Mouse (Mus musculus): Measurements from ENCODE around the gene Cybrd1. TPM values are rescaled to one million over a fixed set of nuclear protein-coding genes. Genes with fewer than 3 reads are reported as not detected.

The Cybrd1 gene
- polyA plus RNA-seq, 1 experiment from 2014 or later, result 1.1 TPM

GRCm38 (mm10) chr2:71127779-71128534 is 10.2 kb downstream of the Cybrd1 start:
- Histone ChIP-seq H3K27ac (replicated peaks in 1 of 2; ENCODE audit: control insufficient read depth in 1 of 2, insufficient read depth in 1 of 2, low read depth in 2 of 2, low read length in 2 of 2) (no peak overlapping the region), H3K4me3 (ENCODE audit: control insufficient read depth in 1 of 2, insufficient read depth in 1 of 2, low read depth in 1 of 2, low read length in 2 of 2) (no peak overlapping the region), H3K36me3 (ENCODE audit: control insufficient read depth, insufficient read depth, low read length) (no peaks in the 10 kb centered on the region), H3K4me2 (ENCODE audit: low read length) (no peak overlapping the region), H3K9me3 (ENCODE audit: control insufficient read depth, low read length) (no peaks in the 10 kb centered on the region), H3K27me3 (ENCODE audit: control insufficient read depth, insufficient read depth, low read length) (no peaks in the 10 kb centered on the region), H3K4me1 (ENCODE audit: control insufficient read depth in 2 of 2, insufficient read depth in 2 of 2, low read length in 2 of 2) (peaks cover 3 to 8% of the 10 kb centered on the region in 2 experiments; a peak in 2 of 4 replicates), H3K9ac (ENCODE audit: low read length) (no peak overlapping the region)
- no peak for ATAC-seq (ENCODE audit: insufficient number of reproducible peaks, insufficient read depth, low FRiP score, low read depth)
- WGBS, result 77% methylated on average over 10 of the region's 10 CpGs

- WGBS, result 89% methylated on average over 2 of the region's 2 CpGs
- Histone ChIP-seq H3K4me1 (ENCODE audit: control insufficient read depth in 2 of 2, insufficient read depth in 2 of 2, low read length in 2 of 2) (peaks cover 2 to 7% of the 10 kb centered on the region in 2 experiments; a peak in 3 of 4 replicates), H3K9me3 (ENCODE audit: control insufficient read depth, low read length) (no peaks in the 10 kb centered on the region), H3K27ac (replicated peaks in 1 of 2; ENCODE audit: control insufficient read depth in 1 of 2, insufficient read depth in 1 of 2, low read depth in 2 of 2, low read length in 2 of 2) (no peak overlapping the region), H3K27me3 (ENCODE audit: control insufficient read depth, insufficient read depth, low read length) (no peaks in the 10 kb centered on the region), H3K4me2 (ENCODE audit: low read length) (no peak overlapping the region), H3K4me3 (ENCODE audit: control insufficient read depth in 1 of 2, insufficient read depth in 1 of 2, low read depth in 1 of 2, low read length in 2 of 2) (no peak overlapping the region), H3K9ac (ENCODE audit: low read length) (no peak overlapping the region), H3K36me3 (ENCODE audit: control insufficient read depth, insufficient read depth, low read length) (no peaks in the 10 kb centered on the region)
- no peak for ATAC-seq (ENCODE audit: insufficient number of reproducible peaks, insufficient read depth, low FRiP score, low read depth)
Observed at GRCm38 (mm10) chr2:71130366-71130765, 12.6 kb downstream of the Cybrd1 start.

DNA sequence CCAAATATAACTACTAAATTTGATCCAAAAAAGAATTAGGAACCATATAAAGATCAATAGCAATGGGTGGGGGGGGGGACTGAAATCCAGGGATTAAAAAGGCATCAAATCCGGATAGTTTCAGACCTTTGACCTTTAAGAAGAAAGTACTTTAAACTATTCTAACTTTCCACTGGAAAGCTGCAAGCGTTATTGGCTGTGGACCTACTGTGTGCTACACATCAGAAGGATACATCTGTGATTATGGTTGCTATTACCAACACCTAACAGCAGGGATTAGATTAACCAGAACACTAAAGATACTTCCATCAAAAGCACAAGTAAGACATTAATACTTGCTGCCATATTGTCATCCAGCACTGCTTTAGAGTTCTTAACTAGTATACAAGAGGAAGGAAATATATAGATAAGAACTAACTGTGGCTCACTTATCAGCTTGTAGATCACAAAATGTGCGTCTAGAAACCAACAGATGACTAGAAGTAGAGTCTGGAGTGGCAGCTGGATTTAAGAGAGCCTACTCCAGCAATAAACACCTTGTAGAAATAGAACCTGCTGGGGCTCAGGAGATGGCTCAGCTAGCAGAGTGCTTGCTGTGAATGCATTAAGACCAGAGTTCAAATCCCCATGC is 14.3 kb downstream of the Cybrd1 start:
- Histone ChIP-seq H3K9ac (ENCODE audit: low read length) (no peak overlapping the region), H3K4me2 (ENCODE audit: low read length) (no peak overlapping the region), H3K27ac (replicated peaks in 1 of 2; ENCODE audit: control insufficient read depth in 1 of 2, insufficient read depth in 1 of 2, low read depth in 2 of 2, low read length in 2 of 2) (no peak overlapping the region), H3K4me1 (ENCODE audit: control insufficient read depth in 2 of 2, insufficient read depth in 2 of 2, low read length in 2 of 2) (peaks cover 2 to 7% of the 10 kb centered on the region in 2 experiments; a peak in 3 of 4 replicates), H3K9me3 (ENCODE audit: control insufficient read depth, low read length) (no peaks in the 10 kb centered on the region), H3K36me3 (ENCODE audit: control insufficient read depth, insufficient read depth, low read length) (no peaks in the 10 kb centered on the region), H3K4me3 (ENCODE audit: control insufficient read depth in 1 of 2, insufficient read depth in 1 of 2, low read depth in 1 of 2, low read length in 2 of 2) (no peak overlapping the region), H3K27me3 (ENCODE audit: control insufficient read depth, insufficient read depth, low read length) (no peaks in the 10 kb centered on the region)
- WGBS, result 75% methylated on average over 3 of the region's 3 CpGs
- no peak for ATAC-seq (ENCODE audit: insufficient number of reproducible peaks, insufficient read depth, low FRiP score, low read depth)

GRCm38 (mm10) chr2:71134041-71134505 is 16.4 kb downstream of the Cybrd1 start:
- Histone ChIP-seq H3K4me1 (ENCODE audit: control insufficient read depth in 2 of 2, insufficient read depth in 2 of 2, low read length in 2 of 2) (peaks cover 2 to 7% of the 10 kb centered on the region in 2 experiments; a peak in 3 of 4 replicates), H3K4me3 (ENCODE audit: control insufficient read depth in 1 of 2, insufficient read depth in 1 of 2, low read depth in 1 of 2, low read length in 2 of 2) (no peak overlapping the region), H3K27ac (replicated peaks in 1 of 2; ENCODE audit: control insufficient read depth in 1 of 2, insufficient read depth in 1 of 2, low read depth in 2 of 2, low read length in 2 of 2) (no peak overlapping the region), H3K9ac (ENCODE audit: low read length) (no peak overlapping the region), H3K27me3 (ENCODE audit: control insufficient read depth, insufficient read depth, low read length) (no peaks in the 10 kb centered on the region), H3K36me3 (ENCODE audit: control insufficient read depth, insufficient read depth, low read length) (no peaks in the 10 kb centered on the region), H3K4me2 (ENCODE audit: low read length) (no peak overlapping the region), H3K9me3 (ENCODE audit: control insufficient read depth, low read length) (no peaks in the 10 kb centered on the region)
- whole genome bisulfite sequencing, result 49% methylated on average over 9 of the region's 9 CpGs
- ATAC-seq (ENCODE audit: insufficient number of reproducible peaks, insufficient read depth, low FRiP score, low read depth), result no peak

GRCm38 (mm10) chr2:71134836-71135235 is 17.1 kb downstream of the Cybrd1 start:
- Histone ChIP-seq H3K27me3 (ENCODE audit: control insufficient read depth, insufficient read depth, low read length) (no peaks in the 10 kb centered on the region), H3K9ac (ENCODE audit: low read length) (no peak overlapping the region), H3K4me3 (ENCODE audit: control insufficient read depth in 1 of 2, insufficient read depth in 1 of 2, low read depth in 1 of 2, low read length in 2 of 2) (no peak overlapping the region), H3K4me1 (ENCODE audit: control insufficient read depth in 2 of 2, insufficient read depth in 2 of 2, low read length in 2 of 2) (peaks cover 2 to 7% of the 10 kb centered on the region in 2 experiments; a peak in 3 of 4 replicates), H3K4me2 (ENCODE audit: low read length) (no peak overlapping the region), H3K9me3 (ENCODE audit: control insufficient read depth, low read length) (no peaks in the 10 kb centered on the region), H3K27ac (replicated peaks in 1 of 2; ENCODE audit: control insufficient read depth in 1 of 2, insufficient read depth in 1 of 2, low read depth in 2 of 2, low read length in 2 of 2) (no peak overlapping the region), H3K36me3 (ENCODE audit: control insufficient read depth, insufficient read depth, low read length) (no peaks in the 10 kb centered on the region)
- ATAC-seq (ENCODE audit: insufficient number of reproducible peaks, insufficient read depth, low FRiP score, low read depth), result no peak
- 80% methylated on average over 5 of the region's 5 CpGs for WGBS

DNA sequence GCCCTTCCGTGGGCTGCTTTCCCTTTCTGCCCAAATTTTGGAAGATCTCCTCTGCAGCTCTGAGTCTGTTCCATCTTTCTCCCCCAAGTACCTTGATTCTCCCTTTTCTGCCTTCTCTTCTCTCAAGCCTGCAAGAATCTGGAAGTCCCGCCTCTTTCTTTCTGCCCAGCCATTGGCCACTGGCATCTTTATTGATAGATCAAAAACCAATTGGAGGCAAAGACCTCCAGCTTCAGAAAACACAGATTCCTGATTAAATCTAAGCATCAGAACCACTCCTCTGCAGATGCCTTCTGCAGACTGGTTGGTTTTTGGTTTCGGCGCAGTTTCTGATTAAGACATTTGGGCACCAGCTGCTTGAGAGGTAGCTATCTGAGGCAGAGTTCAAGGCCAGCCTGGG is 22.9 kb downstream of the Cybrd1 start:
- 73% methylated on average over 4 of the region's 4 CpGs for WGBS
- Histone ChIP-seq H3K27ac (replicated peaks in 1 of 2; ENCODE audit: control insufficient read depth in 1 of 2, insufficient read depth in 1 of 2, low read depth in 2 of 2, low read length in 2 of 2) (no peak overlapping the region), H3K4me2 (ENCODE audit: low read length) (no peak overlapping the region), H3K4me1 (ENCODE audit: control insufficient read depth in 2 of 2, insufficient read depth in 2 of 2, low read length in 2 of 2) (no peaks in the 10 kb centered on the region), H3K9ac (ENCODE audit: low read length) (no peak overlapping the region), H3K27me3 (ENCODE audit: control insufficient read depth, insufficient read depth, low read length) (no peaks in the 10 kb centered on the region), H3K9me3 (ENCODE audit: control insufficient read depth, low read length) (no peaks in the 10 kb centered on the region), H3K4me3 (ENCODE audit: control insufficient read depth in 1 of 2, insufficient read depth in 1 of 2, low read depth in 1 of 2, low read length in 2 of 2) (no peak overlapping the region), H3K36me3 (ENCODE audit: control insufficient read depth, insufficient read depth, low read length) (no peaks in the 10 kb centered on the region)
- ATAC-seq (ENCODE audit: insufficient number of reproducible peaks, insufficient read depth, low FRiP score, low read depth), result no peak

DNA sequence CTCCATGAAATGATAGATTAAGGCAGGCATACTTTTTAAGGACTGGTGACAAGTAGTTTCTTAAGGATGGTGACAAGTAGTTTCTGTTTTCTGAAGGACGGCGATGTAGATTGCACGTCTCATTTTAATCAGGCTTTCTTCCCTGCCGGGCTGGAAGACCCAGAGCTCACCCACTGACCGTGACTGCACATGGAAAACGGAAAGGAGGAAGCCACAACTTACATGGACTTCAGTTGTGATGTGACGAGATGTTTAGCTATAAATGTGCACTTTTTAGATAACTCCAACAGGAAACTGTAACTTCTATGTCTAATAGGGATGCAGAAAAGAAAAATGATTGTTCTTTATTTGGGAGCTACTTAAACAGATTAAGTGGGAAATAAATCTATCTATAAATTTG is 24.7 kb downstream of the Cybrd1 start:
- H3K9me3 ChIP-seq (ENCODE audit: control insufficient read depth, low read length), result no peaks in the 10 kb centered on the region
- H3K27ac ChIP-seq (replicated peaks in 1 of 2; ENCODE audit: control insufficient read depth in 1 of 2, insufficient read depth in 1 of 2, low read depth in 2 of 2, low read length in 2 of 2), result no peak overlapping the region
- WGBS, result 51% methylated on average over 7 of the region's 7 CpGs
- H3K9ac ChIP-seq (ENCODE audit: low read length), result no peak overlapping the region
- H3K4me2 ChIP-seq (ENCODE audit: low read length), result no peak overlapping the region
- no peak for ATAC-seq (ENCODE audit: insufficient number of reproducible peaks, insufficient read depth, low FRiP score, low read depth)
- H3K4me3 ChIP-seq (ENCODE audit: control insufficient read depth in 1 of 2, insufficient read depth in 1 of 2, low read depth in 1 of 2, low read length in 2 of 2), result no peak overlapping the region
- H3K4me1 ChIP-seq (ENCODE audit: control insufficient read depth in 2 of 2, insufficient read depth in 2 of 2, low read length in 2 of 2), result no peaks in the 10 kb centered on the region
- H3K27me3 ChIP-seq (ENCODE audit: control insufficient read depth, insufficient read depth, low read length), result no peaks in the 10 kb centered on the region
- no peaks in the 10 kb centered on the region for H3K36me3 ChIP-seq (ENCODE audit: control insufficient read depth, insufficient read depth, low read length)

Data from heart, embryonic 14.5 days (tissue).